9 mouse cellular contexts compared by ENCODE assay signal in the genomic region with DNA sequence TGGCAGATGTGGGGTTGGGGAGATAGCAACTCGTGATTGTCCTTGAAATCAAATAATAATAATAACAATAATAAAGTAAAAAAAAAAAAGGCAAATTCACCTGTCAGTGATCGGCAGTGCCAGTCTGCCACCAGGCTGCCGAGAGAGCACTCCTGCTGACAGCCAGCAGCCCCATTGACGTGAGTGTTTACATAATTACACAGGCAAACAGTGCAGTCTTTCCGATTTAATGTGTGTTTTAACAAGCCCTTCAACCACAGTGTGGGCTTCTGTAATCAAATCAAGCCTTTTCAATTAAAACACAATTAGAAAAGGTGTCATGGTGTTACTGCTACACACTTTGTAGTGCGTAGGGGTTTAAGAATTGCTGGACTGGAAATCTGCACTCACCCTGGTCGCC. TPM values are rescaled to one million over a fixed set of nuclear protein-coding genes. Genes with fewer than 3 reads are reported as not detected.
DNase-seq lines count a peak whose midpoint lies in the region; ATAC-seq and TF ChIP-seq lines count a peak whose summit lies in the region.
"Had no signal": no experiment of that assay in that cellular context is flagged by ENCODE, and none has a peak within 500 bp of the region (broad histone marks: within the 10 kb centered on the region; RNA-seq: fewer than 3 reads in every experiment).

No protein-coding gene starts in this region.

- ATAC-seq in intestine, embryonic 15.5 days: no peak
- ATAC-seq in midbrain, postnatal 0 days (ENCODE audit: low FRiP score): no peak

- no peaks in the 10 kb centered on the region for H3K9me3 ChIP-seq in heart, embryonic 10.5 days
- H3K9me3 ChIP-seq in intestine, embryonic 15.5 days: no peaks in the 10 kb centered on the region
- H3K9me3 ChIP-seq in midbrain, postnatal 0 days (ENCODE audit: low read length): no peaks in the 10 kb centered on the region

- H3K36me3 ChIP-seq in heart, embryonic 10.5 days: no peaks in the 10 kb centered on the region
- H3K36me3 ChIP-seq in liver, adult 2 months (ENCODE audit: control insufficient read depth, insufficient read depth, low read length): no peaks in the 10 kb centered on the region
- no peaks in the 10 kb centered on the region for H3K36me3 ChIP-seq in intestine, embryonic 15.5 days
- no peaks in the 10 kb centered on the region for H3K36me3 ChIP-seq in midbrain, postnatal 0 days (ENCODE audit: insufficient read depth, low read length)

- 0 out of 2 replicates have a peak, but pooled peaks cover 10% of the 10 kb centered on the region for H3K4me1 ChIP-seq in heart, embryonic 10.5 days
- peaks cover 2% of the 10 kb centered on the region; the same call in 1 of the 2 replicates for H3K4me1 ChIP-seq in liver, adult 2 months (ENCODE audit: control insufficient read depth, insufficient read depth, low read length)
- H3K4me1 ChIP-seq in intestine, embryonic 15.5 days (replicated peaks): no peaks in the 10 kb centered on the region
- no peaks in the 10 kb centered on the region for H3K4me1 ChIP-seq in midbrain, postnatal 0 days (ENCODE audit: insufficient read depth, low read length)

- H3K4me3 ChIP-seq in heart, embryonic 10.5 days: peak overlapping the region; percentile 46; the same call in 1 of the 2 replicates
- no peak overlapping the region for H3K4me3 ChIP-seq in liver, adult 2 months (ENCODE audit: insufficient read depth, low read depth, low read length)
- no peak overlapping the region for H3K4me3 ChIP-seq in intestine, embryonic 15.5 days (replicated peaks)
- no peak overlapping the region for H3K4me3 ChIP-seq in midbrain, postnatal 0 days (ENCODE audit: low read depth, low read length)

- H3K9ac ChIP-seq in liver, adult 2 months (ENCODE audit: low read depth, low read length): no peak overlapping the region
- H3K9ac ChIP-seq in intestine, embryonic 15.5 days: no peak overlapping the region
- H3K9ac ChIP-seq in midbrain, postnatal 0 days (replicated peaks; ENCODE audit: low read length, poor library complexity, severe bottlenecking): no peak overlapping the region

- no peak for TF ChIP-seq POLR2A in liver, adult 2 months (IDR thresholded peaks at IDR 0.05; ENCODE audit: extremely low read depth, insufficient read depth, low read length)

- H3K4me2 ChIP-seq in intestine, embryonic 15.5 days (replicated peaks): peak overlapping the region; percentile 52
- peak overlapping the region; percentile 24; the same call in 1 of the 2 replicates for H3K4me2 ChIP-seq in midbrain, postnatal 0 days (ENCODE audit: low read depth, low read length, poor library complexity, severe bottlenecking)

- no peaks in the 10 kb centered on the region for H3K79me2 ChIP-seq in liver, adult 2 months (ENCODE audit: control insufficient read depth, insufficient read depth, low read length)

- TF ChIP-seq CTCF in liver, adult 2 months (IDR thresholded peaks at IDR 0.05; ENCODE audit: low read depth, low read length): peak; percentile 41
- TF ChIP-seq CTCF in midbrain, postnatal 0 days (IDR thresholded peaks at IDR 0.05): no peak

- 21% methylated on average over 7 of the region's 7 CpGs for WGBS in heart, embryonic 10.5 days
- WGBS in liver, adult 2 months: 27% methylated on average over 7 of the region's 7 CpGs
- WGBS in intestine, embryonic 15.5 days: 20% methylated on average over 7 of the region's 7 CpGs
- 23% methylated on average over 7 of the region's 7 CpGs for WGBS in midbrain, postnatal 0 days

- DNase-seq in heart, embryonic 10.5 days (ENCODE audit: low spot score): no peak
- no peak for DNase-seq in heart, adult 18-20 months
- peak; percentile 28 for DNase-seq in liver, adult 2 months (ENCODE audit: extremely low read depth, low read depth, low spot score)
- no peak for DNase-seq in liver
- no peak for DNase-seq in midbrain, postnatal 0 days (ENCODE audit: low spot score)
- DNase-seq in c-Kit-positive CD71-positive TER-119-positive erythroid progenitor cells, embryonic 14.5 days (ENCODE audit: low spot score): no peak
- DNase-seq in left cerebral cortex, adult 8-10 months (ENCODE audit: low spot score in 2 of 2): no peak
- DNase-seq: gastrocnemius, postnatal 36 days had no signal

- H3K27ac ChIP-seq in heart, embryonic 10.5 days: no peak overlapping the region
- H3K27ac ChIP-seq in liver, adult 2 months (replicated peaks; ENCODE audit: insufficient read depth, low read depth, low read length): no peak overlapping the region
- no peak overlapping the region for H3K27ac ChIP-seq in intestine, embryonic 15.5 days
- H3K27ac ChIP-seq in midbrain, postnatal 0 days (ENCODE audit: low read depth, low read length): no peak overlapping the region

- H3K27me3 ChIP-seq in heart, embryonic 10.5 days (ENCODE audit: insufficient read depth, poor library complexity, severe bottlenecking): peaks cover 39% of the 10 kb centered on the region
- no peaks in the 10 kb centered on the region for H3K27me3 ChIP-seq in liver, adult 2 months (ENCODE audit: control insufficient read depth, insufficient read depth, low read length)
- H3K27me3 ChIP-seq in intestine, embryonic 15.5 days (replicated peaks): no peaks in the 10 kb centered on the region
- H3K27me3 ChIP-seq in midbrain, postnatal 0 days (ENCODE audit: insufficient read depth, low read length): 0 out of 2 replicates have a peak, but pooled peaks cover 4% of the 10 kb centered on the region

RNA-seq across cellular contexts. Expression of a gene that starts 24.1 kb away (rescaled TPM):
- 0.31 and 0.34 TPM in 2 replicates for polyA plus RNA-seq in heart, embryonic 10.5 days (2016; fragmentation: Nextera tagmentation; extraction: Ambion mirVana)
- total RNA-seq in heart, adult 18-20 months (2021): under 1 TPM in 1 of 2 experiments, not detected in 1; 0.36 TPM
- not detected in 2 replicates for total RNA-seq in liver, adult 2 months (2014; rRNA removed)
- 0.05 TPM in 1 of 2 replicates, not detected in the other for polyA plus RNA-seq in liver, adult 2 months (2012; rRNA removed)
- polyA plus RNA-seq in intestine, embryonic 15.5 days (2015; fragmentation: Nextera tagmentation; extraction: Ambion mirVana): 0.24 and 0.40 TPM in 2 replicates
- 0.42 and 0.71 TPM in 2 replicates for total RNA-seq in midbrain, postnatal 0 days (2014; rRNA removed)
- polyA plus RNA-seq in midbrain, postnatal 0 days (2015; fragmentation: Nextera tagmentation; extraction: Ambion mirVana): 1.3 and 1.5 TPM in 2 replicates
- total RNA-seq in left cerebral cortex, adult 8-10 months (2022): 1 to 10 TPM; 2.2 to 3.0 (median 2.7) TPM
- total RNA-seq: gastrocnemius, postnatal 36 days had no signal

RNA-seq across cellular contexts. Expression of a gene that starts 24.3 kb away (rescaled TPM):
- polyA plus RNA-seq in heart, embryonic 10.5 days (2016; fragmentation: Nextera tagmentation; extraction: Ambion mirVana): 4.9 and 7.5 TPM in 2 replicates
- 10 to 100 TPM; 15.9 to 19.4 TPM for total RNA-seq in heart, adult 18-20 months (2021)
- total RNA-seq in liver, adult 2 months (2014; rRNA removed): 1.0 and 1.1 TPM in 2 replicates
- polyA plus RNA-seq in liver, adult 2 months (2012; rRNA removed): 0.93 and 1.1 TPM in 2 replicates
- 4.9 and 5.6 TPM in 2 replicates for polyA plus RNA-seq in intestine, embryonic 15.5 days (2015; fragmentation: Nextera tagmentation; extraction: Ambion mirVana)
- total RNA-seq in midbrain, postnatal 0 days (2014; rRNA removed): 73.7 and 80.0 TPM in 2 replicates
- 53.8 and 54.0 TPM in 2 replicates for polyA plus RNA-seq in midbrain, postnatal 0 days (2015; fragmentation: Nextera tagmentation; extraction: Ambion mirVana)
- total RNA-seq in left cerebral cortex, adult 8-10 months (2022): 100 to 1,000 TPM; 180 to 214 (median 195) TPM
